13 mouse cellular contexts compared by ENCODE assay signal in the genomic region with DNA sequence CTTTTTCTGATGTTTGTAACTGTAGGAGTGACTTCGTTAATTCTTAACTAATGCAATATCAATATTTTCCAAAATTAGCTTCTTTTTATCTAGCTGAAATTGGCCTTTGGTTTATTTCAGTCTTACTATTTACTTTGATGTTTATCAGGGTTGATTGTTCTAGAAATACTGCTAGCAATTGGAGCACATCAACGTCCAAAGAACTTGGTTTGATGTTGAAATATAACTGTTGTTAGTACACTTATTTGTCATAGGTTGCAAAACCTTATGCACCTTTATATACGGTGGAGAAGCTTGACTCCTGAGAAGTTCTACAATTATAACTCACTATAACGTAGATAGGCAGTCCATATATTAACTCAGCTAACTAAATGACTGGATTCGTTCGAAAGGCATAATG.
"Had no signal": no experiment of that assay in that cellular context is flagged by ENCODE, and none has a peak within 500 bp of the region (broad histone marks: within the 10 kb centered on the region; RNA-seq: fewer than 3 reads in every experiment).

No protein-coding gene starts in this region.

- H3K4me1 ChIP-seq: midbrain, embryonic 15.5 days; neural tube, embryonic 13.5 days had no signal

- H3K4me3 ChIP-seq: limb, embryonic 10.5 days; midbrain, embryonic 15.5 days; neural tube, embryonic 13.5 days had no signal

- H3K36me3 ChIP-seq: limb, embryonic 10.5 days; midbrain, embryonic 15.5 days; neural tube, embryonic 13.5 days had no signal

- DNase-seq: kidney, postnatal 25 days; lung, adult 2 months; lung, postnatal 36 days; right cerebral cortex, postnatal 4 days; spleen, adult 18-20 months; thymus, adult 18-20 months; thymus, postnatal 14 days had no signal

- H3K27me3 ChIP-seq: midbrain, embryonic 15.5 days; neural tube, embryonic 13.5 days had no signal

- ATAC-seq: midbrain, embryonic 15.5 days had no signal

- H3K4me2 ChIP-seq: midbrain, embryonic 11.5 days; midbrain, embryonic 15.5 days; neural tube, embryonic 13.5 days had no signal

- H3K9ac ChIP-seq: liver, embryonic 14.5 days; midbrain, embryonic 15.5 days; neural tube, embryonic 13.5 days had no signal

- H3K27ac ChIP-seq: left cerebral cortex, adult 2 months; limb, embryonic 10.5 days; liver, embryonic 14.5 days; midbrain, embryonic 15.5 days; neural tube, embryonic 13.5 days had no signal

- H3K9me3 ChIP-seq: limb, embryonic 10.5 days; midbrain, embryonic 15.5 days; neural tube, embryonic 13.5 days had no signal
